Mouse (Mus musculus): ENCODE results near the gene Gli1. TPM values are rescaled to one million over a fixed set of nuclear protein-coding genes. Genes with fewer than 3 reads are reported as not detected.
A peak's percentile ranks its signal among the peaks of the same experiment; 100 is the strongest.

Gene Gli1
- polyA plus RNA-seq, 1 experiment = 1.00 TPM

GRCm38 (mm10) chr10:127294895-127295510 lies 46.8 kb downstream of the Gli1 start:
- Histone ChIP-seq H3ac (ENCODE audit: control insufficient read depth, insufficient read length) (no peak overlapping the region), H3K4me3 (no peak overlapping the region), H3K79me2 (ENCODE audit: control insufficient read depth, insufficient read depth) (peaks cover 44% of the 10 kb centered on the region), H3K4me2 (ENCODE audit: low read depth) (no peak overlapping the region), H3K27me3 (ENCODE audit: control insufficient read depth, insufficient read depth, insufficient read length) (no peaks in the 10 kb centered on the region), H3K36me3 (ENCODE audit: control insufficient read depth, insufficient read depth) (peaks cover 72% of the 10 kb centered on the region)
- no peak for TF ChIP-seq MYOD1 (IDR thresholded peaks at IDR 0.05; ENCODE audit: control insufficient read depth in 1 of 3, insufficient read length in 2 of 3, low read depth in 2 of 3)
- no peak for TF ChIP-seq CEBPB (IDR thresholded peaks at IDR 0.05; ENCODE audit: insufficient read depth, poor library complexity, severe bottlenecking)
- TF ChIP-seq TCF3 (IDR thresholded peaks at IDR 0.05; ENCODE audit: insufficient read length, low read depth) = no peak
- TF ChIP-seq MAX (IDR thresholded peaks at IDR 0.05; ENCODE audit: low read depth) = no peak
- peak; percentile 90 for TF ChIP-seq POLR2AphosphoS2 (IDR thresholded peaks at IDR 0.05; ENCODE audit: insufficient read length, low read depth)
- no peak for TF ChIP-seq TCF12 (IDR thresholded peaks at IDR 0.05; ENCODE audit: insufficient read depth, poor library complexity, severe bottlenecking)
- peak; percentile 59 for TF ChIP-seq POLR2A (IDR thresholded peaks at IDR 0.05; ENCODE audit: insufficient read length, low read depth)

- Histone ChIP-seq H3K4me2 (ENCODE audit: low read depth) (peak overlapping the region; percentile 94), H3K4me3 (peak overlapping the region; percentile 100), H3K79me2 (ENCODE audit: control insufficient read depth, insufficient read depth) (peaks cover 44% of the 10 kb centered on the region), H3K36me3 (ENCODE audit: control insufficient read depth, insufficient read depth) (peaks cover 66% of the 10 kb centered on the region), H3ac (ENCODE audit: control insufficient read depth, insufficient read length) (no peak overlapping the region), H3K27me3 (ENCODE audit: control insufficient read depth, insufficient read depth, insufficient read length) (no peaks in the 10 kb centered on the region)
- peak; percentile 90 for TF ChIP-seq POLR2AphosphoS2 (IDR thresholded peaks at IDR 0.05; ENCODE audit: insufficient read length, low read depth)
- no peak for TF ChIP-seq MAX (IDR thresholded peaks at IDR 0.05; ENCODE audit: low read depth)
- peak; percentile 23 for TF ChIP-seq POLR2A (IDR thresholded peaks at IDR 0.05; ENCODE audit: insufficient read length, low read depth)
Measured at GRCm38 (mm10) chr10:127293590-127294113, 48.1 kb downstream of the Gli1 start.

GRCm38 (mm10) chr10:127292987-127293538 lies 48.7 kb downstream of the Gli1 start:
- Histone ChIP-seq H3ac (ENCODE audit: control insufficient read depth, insufficient read length) (no peak overlapping the region), H3K27me3 (ENCODE audit: control insufficient read depth, insufficient read depth, insufficient read length) (no peaks in the 10 kb centered on the region), H3K79me2 (ENCODE audit: control insufficient read depth, insufficient read depth) (peaks cover 47% of the 10 kb centered on the region), H3K4me2 (ENCODE audit: low read depth) (peak overlapping the region; percentile 94), H3K36me3 (ENCODE audit: control insufficient read depth, insufficient read depth) (peaks cover 65% of the 10 kb centered on the region), H3K4me3 (peak overlapping the region; percentile 100)
- TF ChIP-seq TCF3 (IDR thresholded peaks at IDR 0.05; ENCODE audit: insufficient read length, low read depth) (no peak), E2F4 (IDR thresholded peaks at IDR 0.05; ENCODE audit: insufficient read depth) (no peak), MYOD1 (IDR thresholded peaks at IDR 0.05; ENCODE audit: control insufficient read depth in 1 of 3, insufficient read length in 2 of 3, low read depth in 2 of 3) (no peak), MAX (IDR thresholded peaks at IDR 0.05; ENCODE audit: low read depth) (no peak), CEBPB (IDR thresholded peaks at IDR 0.05; ENCODE audit: insufficient read depth, poor library complexity, severe bottlenecking) (no peak), REST (IDR thresholded peaks at IDR 0.05; ENCODE audit: insufficient read depth, insufficient read length) (no peak), MYOG (IDR thresholded peaks at IDR 0.05; ENCODE audit: control insufficient read depth in 1 of 3, insufficient read depth in 1 of 3, insufficient read length in 2 of 3, low read depth in 2 of 3) (no peak), SRF (IDR thresholded peaks at IDR 0.05; ENCODE audit: control insufficient read depth, insufficient read length, low read depth) (no peak), POLR2A (IDR thresholded peaks at IDR 0.05; ENCODE audit: insufficient read length, low read depth) (peak; percentile 51), TCF12 (IDR thresholded peaks at IDR 0.05; ENCODE audit: insufficient read depth, poor library complexity, severe bottlenecking) (no peak), POLR2AphosphoS2 (IDR thresholded peaks at IDR 0.05; ENCODE audit: insufficient read length, low read depth) (peak; percentile 85), USF1 (IDR thresholded peaks at IDR 0.05; ENCODE audit: low read depth) (no peak)

- peaks cover 55% of the 10 kb centered on the region for H3K36me3 ChIP-seq (ENCODE audit: control insufficient read depth, insufficient read depth)
- no peaks in the 10 kb centered on the region for H3K27me3 ChIP-seq (ENCODE audit: control insufficient read depth, insufficient read depth, insufficient read length)
- TF ChIP-seq POLR2A (IDR thresholded peaks at IDR 0.05; ENCODE audit: insufficient read length, low read depth) (no peak), E2F4 (IDR thresholded peaks at IDR 0.05; ENCODE audit: insufficient read depth) (no peak), MYOG (IDR thresholded peaks at IDR 0.05; ENCODE audit: control insufficient read depth in 1 of 3, insufficient read depth in 1 of 3, insufficient read length in 2 of 3, low read depth in 2 of 3) (no peak), SRF (IDR thresholded peaks at IDR 0.05; ENCODE audit: control insufficient read depth, insufficient read length, low read depth) (no peak), CEBPB (IDR thresholded peaks at IDR 0.05; ENCODE audit: insufficient read depth, poor library complexity, severe bottlenecking) (no peak), TCF12 (IDR thresholded peaks at IDR 0.05; ENCODE audit: insufficient read depth, poor library complexity, severe bottlenecking) (no peak), REST (IDR thresholded peaks at IDR 0.05; ENCODE audit: insufficient read depth, insufficient read length) (no peak), USF1 (IDR thresholded peaks at IDR 0.05; ENCODE audit: low read depth) (no peak), POLR2AphosphoS2 (IDR thresholded peaks at IDR 0.05; ENCODE audit: insufficient read length, low read depth) (no peak), MAX (IDR thresholded peaks at IDR 0.05; ENCODE audit: low read depth) (no peak), MYOD1 (IDR thresholded peaks at IDR 0.05; ENCODE audit: control insufficient read depth in 1 of 3, insufficient read length in 2 of 3, low read depth in 2 of 3) (no peak)
- peak overlapping the region; percentile 94 for H3K4me2 ChIP-seq (ENCODE audit: low read depth)
- H3K4me3 ChIP-seq = peak overlapping the region; percentile 100
- peaks cover 57% of the 10 kb centered on the region for H3K79me2 ChIP-seq (ENCODE audit: control insufficient read depth, insufficient read depth)
- H3ac ChIP-seq (ENCODE audit: control insufficient read depth, insufficient read length) = peak overlapping the region; percentile 33
Measured at GRCm38 (mm10) chr10:127291881-127292638, 49.7 kb downstream of the Gli1 start.

Data from myocyte (in vitro differentiated cells).